In the genomic region with DNA sequence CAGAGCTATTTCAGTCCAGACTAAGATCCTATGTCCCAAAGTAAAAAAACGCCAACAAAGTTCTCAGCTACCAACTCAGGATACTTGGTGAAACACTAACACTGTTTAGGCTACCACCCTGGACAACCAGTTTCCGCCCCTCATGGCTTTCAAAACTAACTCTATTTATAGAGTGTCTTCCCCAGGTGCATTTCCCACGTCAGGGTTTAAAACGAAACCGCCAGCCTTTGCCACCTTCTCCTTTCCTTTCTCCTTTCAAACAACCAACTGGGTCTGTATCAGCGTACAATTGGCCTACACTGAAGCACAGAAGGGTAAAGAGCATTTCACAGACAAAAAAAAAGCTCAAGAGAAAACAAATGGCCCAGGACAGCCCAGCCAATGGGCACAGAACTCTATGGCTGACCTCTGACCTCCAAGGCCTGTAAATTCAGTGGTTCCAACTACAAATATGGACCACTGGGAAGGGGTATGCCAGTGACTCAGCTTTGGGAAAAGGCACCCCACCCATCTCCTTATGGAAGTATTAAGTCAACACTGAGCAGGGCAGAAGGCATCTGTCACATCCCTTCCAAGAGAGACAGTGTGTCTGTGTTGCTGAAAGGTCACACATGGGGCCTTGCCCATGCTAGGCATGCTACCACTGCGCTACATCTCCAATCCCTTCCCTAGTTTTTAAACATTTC, we compare ENCODE assay signal across 8 mouse cellular contexts. TPM values are rescaled to one million over a fixed set of nuclear protein-coding genes. Genes with fewer than 3 reads are reported as not detected.
DNase-seq lines count a peak whose midpoint lies in the region; ATAC-seq lines count a peak whose summit lies in the region.

No protein-coding gene starts in this region.

- 0 out of 2 replicates have a peak, but pooled peaks cover 4% of the 10 kb centered on the region for H3K27me3 ChIP-seq in kidney, embryonic 15.5 days
- H3K27me3 ChIP-seq in embryonic facial prominence, embryonic 14.5 days (replicated peaks; ENCODE audit: control insufficient read depth, insufficient read depth, low read length) = no peaks in the 10 kb centered on the region
- peaks cover 12% of the 10 kb centered on the region; the same call in 1 of the 2 replicates for H3K27me3 ChIP-seq in limb, embryonic 10.5 days (ENCODE audit: low read depth, poor library complexity, severe bottlenecking)
- peaks cover 4% of the 10 kb centered on the region; the same call in 1 of the 2 replicates for H3K27me3 ChIP-seq in neural tube, embryonic 11.5 days (ENCODE audit: control insufficient read depth, insufficient read depth, low read length)

- H3K36me3 ChIP-seq in kidney, embryonic 15.5 days = no peaks in the 10 kb centered on the region
- H3K36me3 ChIP-seq in embryonic facial prominence, embryonic 14.5 days (ENCODE audit: control insufficient read depth, insufficient read depth, low read length) = no peaks in the 10 kb centered on the region
- peaks cover 45% of the 10 kb centered on the region for H3K36me3 ChIP-seq in limb, embryonic 10.5 days
- H3K36me3 ChIP-seq in neural tube, embryonic 11.5 days (ENCODE audit: control insufficient read depth, insufficient read depth, low read length) = no peaks in the 10 kb centered on the region

- no peak for ATAC-seq in kidney, embryonic 15.5 days (replicated peaks; ENCODE audit: low FRiP score)
- no peak for ATAC-seq in embryonic facial prominence, embryonic 14.5 days (ENCODE audit: low read depth)
- ATAC-seq in neural tube, embryonic 11.5 days (ENCODE audit: insufficient read depth, low FRiP score, low TSS enrichment) = no peak
- no peak for ATAC-seq in CD4-positive, CD25-positive, alpha-beta regulatory T cell, adult 4 months

- peak overlapping the region; percentile 94 for H3K4me3 ChIP-seq in kidney, embryonic 15.5 days (replicated peaks)
- H3K4me3 ChIP-seq in embryonic facial prominence, embryonic 14.5 days (ENCODE audit: low read depth, low read length) = peak overlapping the region; percentile 94
- peak overlapping the region; percentile 92 for H3K4me3 ChIP-seq in limb, embryonic 10.5 days
- peak overlapping the region; percentile 91; the same call in 1 of the 2 replicates for H3K4me3 ChIP-seq in neural tube, embryonic 11.5 days (ENCODE audit: low read depth, low read length)

- no peak for DNase-seq in kidney, postnatal 4 days
- DNase-seq in embryonic facial prominence, embryonic 14.5 days (ENCODE audit: low spot score) = no peak
- no peak for DNase-seq in limb, embryonic 10.5 days (ENCODE audit: low spot score)
- no peak for DNase-seq in neural tube, embryonic 11.5 days (ENCODE audit: low spot score)
- no peak for DNase-seq in left cerebral cortex, adult 9 months (ENCODE audit: low spot score in 2 of 2)
- DNase-seq in frontal cortex, adult 2 months (ENCODE audit: extremely low spot score in 1 of 2, low spot score in 1 of 2) = no peak

- no peaks in the 10 kb centered on the region for H3K9me3 ChIP-seq in kidney, embryonic 15.5 days (replicated peaks)
- no peaks in the 10 kb centered on the region for H3K9me3 ChIP-seq in embryonic facial prominence, embryonic 14.5 days (ENCODE audit: control insufficient read depth, low read length)
- no peaks in the 10 kb centered on the region for H3K9me3 ChIP-seq in limb, embryonic 10.5 days (replicated peaks)
- no peaks in the 10 kb centered on the region for H3K9me3 ChIP-seq in neural tube, embryonic 11.5 days (ENCODE audit: control insufficient read depth, low read length)

- H3K4me2 ChIP-seq in kidney, embryonic 15.5 days = peak overlapping the region; percentile 76
- peak overlapping the region; percentile 75 for H3K4me2 ChIP-seq in embryonic facial prominence, embryonic 14.5 days (ENCODE audit: low read depth, low read length)
- H3K4me2 ChIP-seq in neural tube, embryonic 11.5 days (ENCODE audit: low read depth) = peak overlapping the region; percentile 81

- H3K9ac ChIP-seq in kidney, embryonic 15.5 days = 0 out of 2 replicates have a peak overlapping the region, but pooled peaks have one; percentile 8
- H3K9ac ChIP-seq in embryonic facial prominence, embryonic 14.5 days (ENCODE audit: low read depth, low read length) = 0 out of 2 replicates have a peak overlapping the region, but pooled peaks have one; percentile 93
- H3K9ac ChIP-seq in neural tube, embryonic 11.5 days (ENCODE audit: low read length) = no peak overlapping the region

- H3K27ac ChIP-seq in kidney, embryonic 15.5 days = 0 out of 2 replicates have a peak overlapping the region, but pooled peaks have one; percentile 19
- H3K27ac ChIP-seq in embryonic facial prominence, embryonic 14.5 days (replicated peaks; ENCODE audit: low read depth, low read length) = no peak overlapping the region
- 0 out of 2 replicates have a peak overlapping the region, but pooled peaks have one; percentile 7 for H3K27ac ChIP-seq in limb, embryonic 10.5 days
- no peak overlapping the region for H3K27ac ChIP-seq in neural tube, embryonic 11.5 days (ENCODE audit: low read depth, low read length)

- H3K4me1 ChIP-seq in kidney, embryonic 15.5 days = peaks cover 74% of the 10 kb centered on the region
- H3K4me1 ChIP-seq in embryonic facial prominence, embryonic 14.5 days (ENCODE audit: control insufficient read depth, insufficient read depth, low read length) = peaks cover 41% of the 10 kb centered on the region
- peaks cover 49% of the 10 kb centered on the region for H3K4me1 ChIP-seq in limb, embryonic 10.5 days
- peaks cover 38% of the 10 kb centered on the region for H3K4me1 ChIP-seq in neural tube, embryonic 11.5 days (ENCODE audit: control insufficient read depth, insufficient read depth, low read length)

- 51% methylated on average over 7 of the region's 7 CpGs for WGBS in kidney, embryonic 15.5 days
- 77% methylated on average over 7 of the region's 7 CpGs for WGBS in embryonic facial prominence, embryonic 14.5 days
- 85% methylated on average over 7 of the region's 7 CpGs for WGBS in limb, embryonic 10.5 days
- WGBS in neural tube, embryonic 11.5 days = 56% methylated on average over 7 of the region's 7 CpGs

RNA-seq across cellular contexts. Expression of a gene that starts 2.8 kb away (rescaled TPM):
- polyA plus RNA-seq in kidney, embryonic 15.5 days (2015; fragmentation: Nextera tagmentation; extraction: Ambion mirVana) = 200 TPM in 2 replicates
- polyA plus RNA-seq in embryonic facial prominence, embryonic 14.5 days (2014; fragmentation: Nextera tagmentation; extraction: Ambion mirVana) = 97.5 and 100 TPM in 2 replicates
- polyA plus RNA-seq in limb, embryonic 10.5 days (2016; fragmentation: Nextera tagmentation; extraction: Ambion mirVana) = 208 and 220 TPM in 2 replicates
- 148 and 157 TPM in 2 replicates for polyA plus RNA-seq in neural tube, embryonic 11.5 days (2014; fragmentation: Nextera tagmentation; extraction: Ambion mirVana)
- 1 to 10 TPM; 7.0 to 8.0 TPM for polyA plus RNA-seq in CD4-positive, CD25-positive, alpha-beta regulatory T cell, adult 4 months (2017; shearing (Covaris generic))
- polyA plus RNA-seq in frontal cortex, adult 2 months (2012; rRNA removed) = 67.3 and 73.5 TPM in 2 replicates

Comparison
In these comparisons a context has a peak if more than half of its experiments do, and no peak if none do; other contexts are left out.
1. H3K27ac ChIP-seq: peak in kidney, embryonic 15.5 days (single experiment) and limb, embryonic 10.5 days (single experiment); none in embryonic facial prominence, embryonic 14.5 days (single experiment) and neural tube, embryonic 11.5 days (single experiment).
2. Peak in every context shown above with its lines, with median percentiles within 50 percentile points of each other: H3K4me2 ChIP-seq and H3K4me3 ChIP-seq.